Mouse (Mus musculus): ENCODE measurements around the gene Golga4. TPM values are rescaled to one million over a fixed set of nuclear protein-coding genes. Genes with fewer than 3 reads are reported as not detected.

Golga4 gene
- total RNA-seq (2014; rRNA removed) (34.5 and 57.9 TPM in 2 replicates), polyA plus RNA-seq (2015; fragmentation: Nextera tagmentation; extraction: Ambion mirVana) (21.0 and 26.2 TPM in 2 replicates)

DNA sequence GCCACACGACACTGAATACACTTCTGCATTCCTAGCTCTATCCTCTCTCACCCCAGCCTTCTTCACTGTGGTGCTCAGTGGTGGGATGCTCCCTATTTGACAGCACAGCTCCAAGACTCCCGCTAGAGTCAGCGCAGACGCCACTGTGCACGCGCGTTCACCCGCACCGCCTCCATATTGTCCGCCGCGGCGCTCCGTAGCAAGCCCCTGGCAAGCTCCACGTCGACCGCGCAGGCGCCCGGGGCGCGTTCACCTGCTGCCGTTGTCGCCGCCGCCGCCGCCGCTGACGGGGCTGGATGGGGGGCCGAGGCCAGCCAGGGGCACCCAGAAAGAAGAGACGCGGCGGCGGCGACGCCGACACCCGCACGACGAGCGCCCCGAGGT lies at the start of gene Golga4:
Golga4 (plus strand) TSS at position 248 of the 384 bp plus-strand sequence.
- Histone ChIP-seq H3K9ac (replicated peaks; ENCODE audit: low read length, poor library complexity, severe bottlenecking) (peak within 1 kb of the TSS; percentile 83), H3K4me2 (ENCODE audit: low read depth, low read length, poor library complexity, severe bottlenecking) (peak within 1 kb of the TSS; percentile 91), H3K4me1 (ENCODE audit: insufficient read depth, low read length) (peaks cover 8% of the 10 kb centered on the region; the same call in 1 of the 2 replicates), H3K9me3 (ENCODE audit: low read length) (no peaks in the 10 kb centered on the region), H3K4me3 (ENCODE audit: low read depth, low read length) (peak within 1 kb of the TSS; percentile 93), H3K36me3 (ENCODE audit: insufficient read depth, low read length) (no peaks in the 10 kb centered on the region), H3K27ac (ENCODE audit: low read depth, low read length) (peak within 1 kb of the TSS; percentile 74), H3K27me3 (ENCODE audit: insufficient read depth, low read length) (no peaks in the 10 kb centered on the region)
- DNase-seq (ENCODE audit: low spot score) (peak; percentile 92), ATAC-seq (ENCODE audit: low FRiP score) (peak; percentile 89)
- WGBS, result under 1% methylated on average over 34 of the region's 43 CpGs
- TF ChIP-seq CTCF (IDR thresholded peaks at IDR 0.05), result peak; percentile 10; the same call in 1 of the 2 replicates

DNA sequence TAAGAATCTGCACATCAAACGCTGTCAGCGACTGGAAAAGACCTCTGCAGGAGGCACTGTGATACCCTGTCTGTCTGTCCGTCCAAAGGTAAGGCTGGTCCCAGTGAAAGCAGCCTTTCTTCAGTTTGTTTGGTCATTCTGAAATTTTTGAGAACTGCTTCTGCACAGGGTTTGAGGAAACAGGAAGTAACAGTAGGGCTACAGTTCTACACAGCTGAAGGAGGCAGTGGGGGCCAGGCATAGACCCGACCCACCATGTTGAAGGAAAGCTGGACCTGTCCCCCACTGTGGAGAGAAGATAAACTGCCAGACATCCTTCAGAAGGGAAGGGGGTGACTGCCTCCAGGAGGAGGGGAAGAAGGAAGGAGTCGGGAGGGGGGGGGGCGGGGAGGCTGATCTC lies 49.7 kb upstream of the Golga4 start:
- ATAC-seq (ENCODE audit: low FRiP score) (no peak), DNase-seq (ENCODE audit: low spot score) (no peak)
- H3K9ac ChIP-seq (replicated peaks; ENCODE audit: low read length, poor library complexity, severe bottlenecking), result no peak overlapping the region
- H3K27me3 ChIP-seq (ENCODE audit: insufficient read depth, low read length), result no peaks in the 10 kb centered on the region
- H3K36me3 ChIP-seq (ENCODE audit: insufficient read depth, low read length), result no peaks in the 10 kb centered on the region
- no peak for TF ChIP-seq CTCF (IDR thresholded peaks at IDR 0.05)
- WGBS, result 36% methylated on average over 6 of the region's 6 CpGs
- H3K9me3 ChIP-seq (ENCODE audit: low read length), result no peaks in the 10 kb centered on the region
- H3K4me2 ChIP-seq (ENCODE audit: low read depth, low read length, poor library complexity, severe bottlenecking), result no peak overlapping the region
- H3K4me1 ChIP-seq (ENCODE audit: insufficient read depth, low read length), result no peaks in the 10 kb centered on the region
- no peak overlapping the region for H3K4me3 ChIP-seq (ENCODE audit: low read depth, low read length)
- H3K27ac ChIP-seq (ENCODE audit: low read depth, low read length), result no peak overlapping the region

DNA sequence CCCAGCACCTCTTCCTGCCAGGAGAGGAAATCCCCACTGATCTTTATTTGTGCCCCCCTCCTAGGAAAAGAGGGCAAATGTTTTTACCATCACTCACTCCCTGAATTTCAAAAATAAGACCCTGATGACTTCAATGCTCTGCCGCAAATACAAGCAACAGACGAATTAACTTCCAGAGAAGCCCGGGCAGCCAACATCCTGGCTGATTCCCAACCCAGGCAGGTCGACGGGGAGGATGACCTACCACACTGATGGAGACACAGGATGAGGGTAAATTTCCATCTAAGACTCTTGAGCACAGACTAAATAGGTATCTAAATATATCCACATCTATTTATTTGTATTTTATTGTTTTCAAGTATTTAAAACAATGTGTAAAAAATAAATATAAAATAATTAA lies 48.0 kb upstream of the Golga4 start:
- WGBS, result 23% methylated on average over 5 of the region's 5 CpGs
- ATAC-seq (ENCODE audit: low FRiP score) (no peak), DNase-seq (ENCODE audit: low spot score) (no peak)
- no peak overlapping the region for H3K4me3 ChIP-seq (ENCODE audit: low read depth, low read length)
- H3K4me1 ChIP-seq (ENCODE audit: insufficient read depth, low read length), result no peaks in the 10 kb centered on the region
- H3K36me3 ChIP-seq (ENCODE audit: insufficient read depth, low read length), result no peaks in the 10 kb centered on the region
- no peaks in the 10 kb centered on the region for H3K9me3 ChIP-seq (ENCODE audit: low read length)
- H3K27ac ChIP-seq (ENCODE audit: low read depth, low read length), result no peak overlapping the region
- no peaks in the 10 kb centered on the region for H3K27me3 ChIP-seq (ENCODE audit: insufficient read depth, low read length)
- H3K9ac ChIP-seq (replicated peaks; ENCODE audit: low read length, poor library complexity, severe bottlenecking), result no peak overlapping the region
- H3K4me2 ChIP-seq (ENCODE audit: low read depth, low read length, poor library complexity, severe bottlenecking), result no peak overlapping the region
- TF ChIP-seq CTCF (IDR thresholded peaks at IDR 0.05), result no peak

GRCm38 (mm10) chr9:118464031-118464430 lies 42.0 kb upstream of the Golga4 start:
- Histone ChIP-seq H3K4me3 (ENCODE audit: low read depth, low read length) (no peak overlapping the region), H3K4me2 (ENCODE audit: low read depth, low read length, poor library complexity, severe bottlenecking) (no peak overlapping the region), H3K27ac (ENCODE audit: low read depth, low read length) (no peak overlapping the region), H3K4me1 (ENCODE audit: insufficient read depth, low read length) (0 out of 2 replicates have a peak, but pooled peaks cover 5% of the 10 kb centered on the region), H3K36me3 (ENCODE audit: insufficient read depth, low read length) (no peaks in the 10 kb centered on the region), H3K27me3 (ENCODE audit: insufficient read depth, low read length) (peaks cover 18% of the 10 kb centered on the region; the same call in 1 of the 2 replicates), H3K9me3 (ENCODE audit: low read length) (no peaks in the 10 kb centered on the region), H3K9ac (replicated peaks; ENCODE audit: low read length, poor library complexity, severe bottlenecking) (no peak overlapping the region)
- no peak for ATAC-seq (ENCODE audit: low FRiP score)
- 59% methylated on average over 1 of the region's 1 CpGs for WGBS
- no peak for TF ChIP-seq CTCF (IDR thresholded peaks at IDR 0.05)
- no peak for DNase-seq (ENCODE audit: low spot score)

DNA sequence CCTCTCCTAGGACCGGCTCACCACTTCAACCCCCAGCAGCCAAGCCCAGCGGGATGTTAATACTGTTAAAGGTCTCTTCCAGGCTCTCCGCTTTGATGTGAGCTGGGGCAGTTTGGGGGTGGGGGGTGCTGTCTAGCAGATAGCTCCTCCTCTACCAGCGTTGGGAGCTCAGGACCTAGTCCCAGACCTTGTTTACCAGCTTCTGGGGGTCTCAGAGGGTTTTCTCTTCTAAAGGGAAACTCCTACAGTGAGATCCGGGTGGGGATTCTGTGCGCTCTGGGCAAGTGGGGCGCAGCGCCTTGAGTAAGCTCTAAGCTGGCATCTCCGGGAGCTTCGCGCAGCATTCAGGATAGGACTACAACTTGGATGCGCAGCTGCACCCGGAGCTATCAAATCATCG lies 37.8 kb upstream of the Golga4 start:
- no peaks in the 10 kb centered on the region for H3K9me3 ChIP-seq (ENCODE audit: low read length)
- H3K4me2 ChIP-seq (ENCODE audit: low read depth, low read length, poor library complexity, severe bottlenecking), result no peak overlapping the region
- WGBS, result 2% methylated on average over 14 of the region's 14 CpGs
- H3K27ac ChIP-seq (ENCODE audit: low read depth, low read length), result no peak overlapping the region
- ATAC-seq (ENCODE audit: low FRiP score) (no peak), DNase-seq (ENCODE audit: low spot score) (no peak)
- H3K36me3 ChIP-seq (ENCODE audit: insufficient read depth, low read length), result no peaks in the 10 kb centered on the region
- 0 out of 2 replicates have a peak, but pooled peaks cover 5% of the 10 kb centered on the region for H3K4me1 ChIP-seq (ENCODE audit: insufficient read depth, low read length)
- no peak for TF ChIP-seq CTCF (IDR thresholded peaks at IDR 0.05)
- H3K27me3 ChIP-seq (ENCODE audit: insufficient read depth, low read length), result peaks cover 48% of the 10 kb centered on the region
- no peak overlapping the region for H3K9ac ChIP-seq (replicated peaks; ENCODE audit: low read length, poor library complexity, severe bottlenecking)
- H3K4me3 ChIP-seq (ENCODE audit: low read depth, low read length), result no peak overlapping the region

GRCm38 (mm10) chr9:118469272-118469671 lies 36.8 kb upstream of the Golga4 start:
- H3K4me2 ChIP-seq (ENCODE audit: low read depth, low read length, poor library complexity, severe bottlenecking), result no peak overlapping the region
- no peak overlapping the region for H3K9ac ChIP-seq (replicated peaks; ENCODE audit: low read length, poor library complexity, severe bottlenecking)
- DNase-seq (ENCODE audit: low spot score) (no peak), ATAC-seq (ENCODE audit: low FRiP score) (no peak)
- H3K9me3 ChIP-seq (ENCODE audit: low read length), result no peaks in the 10 kb centered on the region
- 0 out of 2 replicates have a peak, but pooled peaks cover 5% of the 10 kb centered on the region for H3K4me1 ChIP-seq (ENCODE audit: insufficient read depth, low read length)
- H3K27ac ChIP-seq (ENCODE audit: low read depth, low read length), result no peak overlapping the region
- peaks cover 48% of the 10 kb centered on the region for H3K27me3 ChIP-seq (ENCODE audit: insufficient read depth, low read length)
- no peaks in the 10 kb centered on the region for H3K36me3 ChIP-seq (ENCODE audit: insufficient read depth, low read length)
- no peak for TF ChIP-seq CTCF (IDR thresholded peaks at IDR 0.05)
- WGBS, result 9% methylated on average over 16 of the region's 16 CpGs
- H3K4me3 ChIP-seq (ENCODE audit: low read depth, low read length), result no peak overlapping the region

Measured in midbrain, postnatal 0 days (tissue).